Mouse (Mus musculus): ENCODE data around the gene Gm10197. TPM values are rescaled to one million over a fixed set of nuclear protein-coding genes. Genes with fewer than 3 reads are reported as not detected.

The Gm10197 gene
- total RNA-seq (2023) = not detected

GRCm38 (mm10) chr19:53371666-53372065 is at the start of gene Gm10197:
Gene Gm10197, minus strand, starts transcription at chr19:53371766.

GRCm38 (mm10) chr19:53390495-53391007 is 19.0 kb upstream of the Gm10197 start, which contains the start of gene Smndc1:
Gene Smndc1, minus strand, starts transcription at chr19:53390578.

Other genes starting within 250 kb of the Gm10197 start
- 271 TPM for gene Add3, start 231.3 kb downstream of the Gm10197 start, total RNA-seq (2023)
- gene Mxi1, start 61.2 kb downstream of the Gm10197 start, total RNA-seq (2023) = 20.1 TPM
- 88.9 TPM for gene Smndc1, start 18.8 kb upstream of the Gm10197 start, total RNA-seq (2023)
- gene Dusp5, start 157.3 kb upstream of the Gm10197 start, total RNA-seq (2023) = 152 TPM
- gene Nutf2-ps1, start 217.3 kb upstream of the Gm10197 start, total RNA-seq (2023) = 34.5 TPM
- gene Smc3, start 228.6 kb upstream of the Gm10197 start, total RNA-seq (2023) = 66.8 TPM